Mouse (Mus musculus) MEL (cell line): ENCODE data around the gene Slc25a38. TPM values are rescaled to one million over a fixed set of nuclear protein-coding genes. Genes with fewer than 3 reads are reported as not detected.
A peak's percentile ranks its signal among the peaks of the same experiment; 100 is the strongest.

Source experiments
- DNase-seq: peaks from one replicate; pipeline ENCODE4 v3.0.0; 2011; ENCODE audit warnings: low read depth, low spot score
- H3K27ac ChIP-seq: 2 replicates; pipeline ENCODE4 v1.5.1; 2012; ENCODE audit warnings: low read depth, mild to moderate bottlenecking, control low read depth, low read length, moderate library complexity; ENCODE audit not compliant: control insufficient read depth
- H3K27me3 ChIP-seq, 2 experiments: fragments of 150-350 bp in 1 of 2; sonication (generic) in 1 of 2; 2 replicates each; pipeline ENCODE4 v1.6.1; 2012; ENCODE audit warnings: low read length in 2 of 2, mild to moderate bottlenecking in 2 of 2, improper control_type of control experiment in 1 of 2, moderate library complexity in 1 of 2; ENCODE audit not compliant: insufficient read depth in 2 of 2, control insufficient read depth in 1 of 2
- H3K36me3 ChIP-seq, 2 experiments: 2 replicates each; pipeline ENCODE4 v1.6.1; 2012 to 2014; ENCODE audit warnings: low read length in 2 of 2, improper control_type of control experiment in 1 of 2, inconsistent platforms in 1 of 2, mild to moderate bottlenecking in 1 of 2; ENCODE audit not compliant: insufficient read depth in 2 of 2, control insufficient read depth in 1 of 2
- H3K4me1 ChIP-seq, 2 experiments: fragments of 150-350 bp in 1 of 2; sonication (generic) in 1 of 2; 2 replicates each; pipeline ENCODE4 v1.6.1; 2012; ENCODE audit warnings: low read length in 2 of 2, improper control_type of control experiment in 1 of 2, mild to moderate bottlenecking in 1 of 2; ENCODE audit not compliant: insufficient read depth in 2 of 2, control insufficient read depth in 1 of 2
- H3K4me3 ChIP-seq, 2 experiments: fragments of 150-350 bp in 1 of 2; sonication (generic) in 1 of 2; 2 replicates each; pipeline ENCODE4 v1.5.1; 2012; ENCODE audit warnings: low read depth in 2 of 2, low read length in 2 of 2, mild to moderate bottlenecking in 2 of 2, moderate library complexity in 2 of 2, control low read depth in 1 of 2, improper control_type of control experiment in 1 of 2; ENCODE audit not compliant: control insufficient read depth in 1 of 2, insufficient read depth in 1 of 2
- H3K79me2 ChIP-seq: 2 replicates; pipeline ENCODE4 v1.6.1; 2012; ENCODE audit warnings: mild to moderate bottlenecking, low read length, moderate library complexity; ENCODE audit not compliant: control insufficient read depth, poor library complexity, insufficient read depth
- H3K9ac ChIP-seq: 2 replicates; pipeline ENCODE4 v1.6.1; 2012; ENCODE audit warnings: low read depth, mild to moderate bottlenecking, control low read depth, low read length, moderate library complexity; ENCODE audit not compliant: control insufficient read depth, poor library complexity, severe bottlenecking
- H3K9me3 ChIP-seq: fragments of 150-350 bp; sonication (generic); replicated peaks from 2 replicates; pipeline ENCODE4 v1.6.1; 2012; ENCODE audit warnings: mild to moderate bottlenecking, low read length, improper control_type of control experiment, moderate library complexity; ENCODE audit not compliant: insufficient read depth
- BHLHE40 ChIP-seq: IDR thresholded peaks from 2 replicates; pipeline ENCODE4 v1.6.1; 2012; ENCODE audit warnings: low read depth, mild to moderate bottlenecking, inconsistent platforms, low read length, improper control_type of control experiment, borderline replicate concordance
- CHD1 ChIP-seq: IDR thresholded peaks from 2 replicates; pipeline ENCODE4 v1.6.1; 2012; ENCODE audit warnings: low read depth, mild to moderate bottlenecking, inconsistent platforms, low read length, improper control_type of control experiment
- CHD2 ChIP-seq: IDR thresholded peaks from 2 replicates; pipeline ENCODE4 v1.6.1; 2011; ENCODE audit warnings: low read length, improper control_type of control experiment
- CTCF ChIP-seq, 3 experiments: IDR thresholded peaks in 2 of 3; conservative IDR thresholded peaks in 1 of 3; 2 replicates each; pipeline ENCODE4 v1.5.1; 2011 to 2012; ENCODE audit warnings: low read length in 3 of 3, low read depth in 2 of 3, mild to moderate bottlenecking in 2 of 3, improper control_type of control experiment in 1 of 3, inconsistent platforms in 1 of 3, mixed read lengths in 1 of 3, moderate library complexity in 1 of 3; ENCODE audit not compliant: control insufficient read depth in 1 of 3, insufficient read depth in 1 of 3, poor library complexity in 1 of 3, severe bottlenecking in 1 of 3
- ETS1 ChIP-seq: IDR thresholded peaks from 2 replicates; pipeline ENCODE4 v1.6.1; 2012; ENCODE audit warnings: low read depth, mild to moderate bottlenecking, inconsistent platforms, low read length, improper control_type of control experiment, moderate library complexity
- GABPA ChIP-seq: IDR thresholded peaks from 2 replicates; pipeline ENCODE4 v1.6.1; 2012; ENCODE audit warnings: low read depth, mild to moderate bottlenecking, inconsistent platforms, low read length, improper control_type of control experiment, moderate library complexity
- GATA1 ChIP-seq: IDR thresholded peaks from 2 replicates; pipeline ENCODE4 v1.6.1; 2011; ENCODE audit warnings: low read depth, low read length, improper control_type of control experiment
- MAX ChIP-seq: IDR thresholded peaks from 2 replicates; pipeline ENCODE4 v1.6.1; 2011; ENCODE audit warnings: low read length, improper control_type of control experiment
- MAZ ChIP-seq: IDR thresholded peaks from 2 replicates; pipeline ENCODE4 v1.6.1; 2012; ENCODE audit warnings: low read depth, mild to moderate bottlenecking, inconsistent platforms, low read length, improper control_type of control experiment
- MXI1 ChIP-seq: IDR thresholded peaks from 2 replicates; pipeline ENCODE4 v1.6.1; 2011; ENCODE audit warnings: mild to moderate bottlenecking, low read depth, low read length, improper control_type of control experiment
- MYC ChIP-seq: IDR thresholded peaks from 2 replicates; pipeline ENCODE4 v1.6.1; 2011; ENCODE audit warnings: low read depth, mild to moderate bottlenecking, low read length, improper control_type of control experiment, moderate library complexity
- POLR2AphosphoS5 ChIP-seq: IDR thresholded peaks from 2 replicates; pipeline ENCODE4 v1.6.1; 2012; ENCODE audit warnings: low read depth, borderline replicate concordance, mild to moderate bottlenecking, inconsistent platforms, low read length, moderate library complexity, mixed read lengths
- RAD21 ChIP-seq: IDR thresholded peaks from 2 replicates; pipeline ENCODE4 v1.6.1; 2011; ENCODE audit warnings: mild to moderate bottlenecking, low read depth, low read length, improper control_type of control experiment
- SIN3A ChIP-seq: IDR thresholded peaks from 2 replicates; pipeline ENCODE4 v1.6.1; 2012; ENCODE audit warnings: low read length, improper control_type of control experiment, inconsistent platforms
- SMC3 ChIP-seq: IDR thresholded peaks from 2 replicates; pipeline ENCODE4 v1.6.1; 2011; ENCODE audit warnings: low read depth, low read length, improper control_type of control experiment
- TCF12 ChIP-seq: IDR thresholded peaks from 2 replicates; pipeline ENCODE4 v1.6.1; 2014; ENCODE audit warnings: low read depth, mild to moderate bottlenecking, inconsistent platforms, low read length, improper control_type of control experiment, moderate library complexity
- USF2 ChIP-seq, 2 experiments: IDR thresholded peaks; 2 replicates each; pipeline ENCODE4 v1.6.1; 2011 to 2012; ENCODE audit warnings: improper control_type of control experiment in 2 of 2, low read length in 2 of 2, borderline replicate concordance in 1 of 2, inconsistent platforms in 1 of 2, low read depth in 1 of 2, mild to moderate bottlenecking in 1 of 2; ENCODE audit not compliant: insufficient read depth in 1 of 2
- ZC3H11A ChIP-seq: IDR thresholded peaks from 2 replicates; pipeline ENCODE4 v1.6.1; 2012; ENCODE audit warnings: low read depth, mild to moderate bottlenecking, inconsistent platforms, low read length, improper control_type of control experiment
- ZKSCAN1 ChIP-seq: IDR thresholded peaks from 2 replicates; pipeline ENCODE4 v1.6.1; 2012; ENCODE audit warnings: low read depth, mild to moderate bottlenecking, inconsistent platforms, low read length, improper control_type of control experiment, moderate library complexity
- ZNF384 ChIP-seq: IDR thresholded peaks from 2 replicates; pipeline ENCODE4 v1.6.1; 2012; ENCODE audit warnings: low read depth, mild to moderate bottlenecking, inconsistent platforms, low read length, improper control_type of control experiment
- polyA plus RNA-seq, 2 experiments: library from polyadenylated mRNA; stranded (reverse) in 1 of 2; unstranded in 1 of 2; fragments of >175 nt in 1 of 2; fragments of >200 nt in 1 of 2; gene quantifications; 2 replicates each; pipeline versions ENCODE4 v1.2.1 to v1.2.4; 2012; ENCODE audit warnings: low replicate concordance in 2 of 2, low read depth in 1 of 2; ENCODE audit not compliant: insufficient read length in 2 of 2, insufficient read depth in 1 of 2, missing spikeins in 1 of 2
- total RNA-seq: library from RNA; depleted of rRNA; stranded (reverse); fragments of 300-350 nt; gene quantifications from 2 replicates; pipeline ENCODE4 v1.2.3, GENCODE M21; 2012

The Slc25a38 gene
- total and polyA plus RNA-seq, 3 experiments: 81.3 to 87.6 TPM; not detected in 1

DNA sequence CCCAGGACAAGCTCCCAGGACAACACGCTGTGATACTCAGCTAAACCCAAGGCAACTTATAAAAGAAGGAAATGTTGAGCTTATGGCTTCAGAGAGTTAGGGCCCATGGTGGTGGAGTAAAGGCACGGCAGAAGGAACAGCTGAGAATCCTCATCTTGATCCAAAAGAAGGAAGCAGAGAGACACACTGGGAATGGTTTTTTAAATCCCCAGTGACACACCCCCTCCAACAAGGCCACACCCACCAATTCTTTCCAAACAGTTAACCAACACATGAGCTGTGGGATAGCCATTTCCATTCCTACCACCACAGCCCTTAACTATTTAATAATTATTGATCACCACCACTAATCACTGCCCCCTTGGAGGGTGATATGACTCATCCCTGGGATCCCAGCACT lies 38.9 kb upstream of the Slc25a38 start:
- Histone ChIP-seq H3K4me1 (no peaks in the 10 kb centered on the region), H3K79me2 (no peaks in the 10 kb centered on the region), H3K36me3 (no peaks in the 10 kb centered on the region), H3K27me3 (no peaks in the 10 kb centered on the region), H3K9me3 (no peaks in the 10 kb centered on the region), H3K27ac (no peak overlapping the region), H3K4me3 (no peak overlapping the region), H3K9ac (no peak overlapping the region)
- no peak for DNase-seq
- no peak for TF ChIP-seq USF2 (IDR thresholded peaks at IDR 0.05; ENCODE audit: borderline replicate concordance in 1 of 2, insufficient read depth in 1 of 2, low read depth in 1 of 2, low read length in 2 of 2)
- TF ChIP-seq TCF12: no peak
- TF ChIP-seq ETS1: no peak
- no peak for TF ChIP-seq RAD21
- no peak for TF ChIP-seq CHD1
- TF ChIP-seq SIN3A: no peak
- TF ChIP-seq MXI1: no peak
- TF ChIP-seq, all 39 proteins: peak for 0

DNA sequence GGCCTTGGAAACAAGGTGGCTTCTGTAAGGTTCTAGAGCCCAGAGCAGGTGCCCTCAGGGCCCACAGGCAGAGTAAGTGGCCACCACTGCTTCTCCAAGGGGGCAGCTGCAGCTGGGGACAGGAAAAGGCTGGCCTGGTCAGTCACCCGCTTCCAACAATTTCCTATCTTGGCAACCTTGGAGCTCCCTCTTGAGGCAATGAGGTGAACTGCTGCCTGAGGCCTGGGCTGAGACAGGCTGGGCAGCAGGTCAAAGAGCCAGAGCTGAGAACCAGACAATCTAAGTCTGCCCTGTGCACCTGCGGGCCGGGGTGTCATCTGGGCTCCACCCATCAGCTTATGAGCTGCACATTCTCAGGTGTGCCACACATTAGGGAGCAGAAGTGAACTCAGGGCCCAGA lies 37.0 kb upstream of the Slc25a38 start:
- TF ChIP-seq GABPA (no peak), MAZ (no peak), POLR2AphosphoS5 (no peak), ZNF384 (no peak), CTCF (IDR thresholded peaks at IDR 0.05 in 2 of 3, conservative IDR thresholded peaks at IDR 0.05 in 1 of 3; ENCODE audit: control insufficient read depth in 1 of 3, insufficient read depth in 1 of 3, low read depth in 2 of 3, low read length in 3 of 3, poor library complexity in 1 of 3, severe bottlenecking in 1 of 3) (peak; percentile 78 to 94 (median 87)), GATA1 (no peak), MXI1 (no peak), SMC3 (peak; percentile 60), ETS1 (no peak), MYC (no peak), BHLHE40 (no peak), SIN3A (no peak), MAX (no peak), CHD2 (no peak), RAD21 (peak; percentile 63), ZC3H11A (peak; percentile 28; the same call in 1 of the 2 replicates), ZKSCAN1 (no peak)
- Histone ChIP-seq H3K9me3 (no peaks in the 10 kb centered on the region), H3K27me3 (no peaks in the 10 kb centered on the region), H3K79me2 (no peaks in the 10 kb centered on the region), H3K36me3 (no peaks in the 10 kb centered on the region), H3K27ac (no peak overlapping the region), H3K4me1 (no peaks in the 10 kb centered on the region), H3K9ac (no peak overlapping the region), H3K4me3 (no peak overlapping the region)
- DNase-seq: peak; percentile 62
